ENCODE assay signal across 16 mouse cellular contexts in the genomic region with DNA sequence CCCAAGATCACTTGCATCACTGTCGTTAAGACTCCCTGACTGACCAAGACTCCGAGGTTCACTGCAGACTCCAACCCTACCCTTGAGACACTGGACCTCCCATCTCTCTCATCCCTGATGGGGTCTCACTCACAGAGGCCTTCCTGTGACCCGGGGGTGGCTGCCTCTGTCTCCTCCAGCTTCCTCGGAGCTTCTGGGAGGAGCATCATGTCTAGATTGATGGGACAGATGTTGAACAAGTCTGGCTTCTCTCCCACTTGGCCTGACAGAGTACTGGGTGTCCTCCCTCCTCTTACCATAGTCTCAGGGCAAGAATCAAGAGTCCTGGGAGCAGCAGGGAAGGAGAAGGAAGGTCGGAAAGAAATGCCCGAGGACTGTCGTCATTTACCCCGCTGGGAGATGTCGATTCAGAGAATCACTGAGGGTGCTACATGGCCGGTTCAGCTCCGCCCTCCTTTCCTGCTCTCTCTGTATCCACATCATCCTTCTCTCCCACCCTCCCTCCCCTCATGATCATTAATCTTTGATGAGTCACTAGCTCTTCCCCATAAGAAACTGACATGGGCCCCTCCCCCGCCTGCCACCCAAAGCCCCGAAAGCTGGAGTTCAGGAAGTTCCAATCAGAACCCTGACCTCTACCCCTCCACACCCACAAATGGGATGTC. TPM values are rescaled to one million over a fixed set of nuclear protein-coding genes. Genes with fewer than 3 reads are reported as not detected.
DNase-seq lines count a peak whose midpoint lies in the region; ATAC-seq and TF ChIP-seq lines count a peak whose summit lies in the region.
"Had no signal": no experiment of that assay in that cellular context is flagged by ENCODE, and none has a peak within 500 bp of the region (broad histone marks: within the 10 kb centered on the region; RNA-seq: fewer than 3 reads in every experiment).

No protein-coding gene starts in this region.

- no peaks in the 10 kb centered on the region for H3K9me3 ChIP-seq in kidney, embryonic 15.5 days (replicated peaks)
- H3K9me3 ChIP-seq in hindbrain, postnatal 0 days (ENCODE audit: low read length): no peaks in the 10 kb centered on the region
- H3K9me3 ChIP-seq: hindbrain, embryonic 13.5 days had no signal

- no peak for TF ChIP-seq CTCF in hindbrain, postnatal 0 days (IDR thresholded peaks at IDR 0.05; ENCODE audit: low read depth)

- ATAC-seq in kidney, embryonic 15.5 days (replicated peaks; ENCODE audit: low FRiP score): no peak
- ATAC-seq in hindbrain, postnatal 0 days: no peak

- H3K4me1 ChIP-seq in kidney, embryonic 15.5 days: peaks cover 21% of the 10 kb centered on the region
- H3K4me1 ChIP-seq in hindbrain, postnatal 0 days (ENCODE audit: insufficient read depth, low read length): no peaks in the 10 kb centered on the region

- 0 out of 2 replicates have a peak overlapping the region, but pooled peaks have one; percentile 1 for H3K4me2 ChIP-seq in kidney, embryonic 15.5 days
- no peak overlapping the region for H3K4me2 ChIP-seq in hindbrain, postnatal 0 days (ENCODE audit: low read depth, low read length)
- H3K4me2 ChIP-seq: hindbrain, embryonic 13.5 days had no signal

- no peak overlapping the region for H3K4me3 ChIP-seq in kidney, embryonic 15.5 days (replicated peaks)
- H3K4me3 ChIP-seq in hindbrain, postnatal 0 days (ENCODE audit: low read length): no peak overlapping the region
- H3K4me3 ChIP-seq: erythroblast, embryonic 14.5 days; hindbrain, embryonic 13.5 days had no signal

- WGBS in kidney, embryonic 15.5 days: 35% methylated on average over 13 of the region's 13 CpGs
- WGBS in hindbrain, postnatal 0 days: 75% methylated on average over 13 of the region's 13 CpGs

- H3K27ac ChIP-seq in kidney, embryonic 15.5 days: no peak overlapping the region
- no peak overlapping the region for H3K27ac ChIP-seq in hindbrain, postnatal 0 days
- H3K27ac ChIP-seq: hindbrain, embryonic 13.5 days; liver, embryonic 14.5 days had no signal

- H3K36me3 ChIP-seq in kidney, embryonic 15.5 days: no peaks in the 10 kb centered on the region
- H3K36me3 ChIP-seq in hindbrain, postnatal 0 days (ENCODE audit: insufficient read depth, low read length): no peaks in the 10 kb centered on the region
- H3K36me3 ChIP-seq: hindbrain, embryonic 13.5 days had no signal

- 0 out of 2 replicates have a peak, but pooled peaks cover 3% of the 10 kb centered on the region for H3K27me3 ChIP-seq in kidney, embryonic 15.5 days
- H3K27me3 ChIP-seq in hindbrain, postnatal 0 days (ENCODE audit: insufficient read depth, low read length): no peaks in the 10 kb centered on the region
- H3K27me3 ChIP-seq: hindbrain, embryonic 13.5 days had no signal

- no peak overlapping the region for H3K9ac ChIP-seq in kidney, embryonic 15.5 days
- H3K9ac ChIP-seq in hindbrain, postnatal 0 days (replicated peaks; ENCODE audit: low read length): no peak overlapping the region
- H3K9ac ChIP-seq: hindbrain, embryonic 13.5 days; liver, embryonic 14.5 days had no signal

- peak; percentile 15 for DNase-seq in adrenal gland, postnatal 25 days
- DNase-seq in adrenal gland, postnatal 10 days: no peak
- DNase-seq in kidney, adult 9 months: no peak
- DNase-seq in embryo, embryonic 10.5 days (ENCODE audit: low spot score): peak; percentile 29
- peak; percentile 30 for DNase-seq in lung, postnatal 14 days
- DNase-seq in hindbrain, postnatal 0 days (ENCODE audit: low spot score): no peak
- DNase-seq in right cerebral cortex, adult 2 months (ENCODE audit: low spot score in 2 of 2): no peak
- DNase-seq: cerebellum, adult 8-10 months; kidney, adult 11 months had no signal

RNA-seq across cellular contexts. Expression of a gene that starts 22.9 kb away (rescaled TPM):
- 8.6 and 9.7 TPM in 2 replicates for total RNA-seq in adrenal gland, postnatal 25 days (2021)
- 10 to 100 TPM in 1 of 2 experiments, 1 to 10 TPM in 1; 8.8 to 10.6 TPM for total RNA-seq in adrenal gland, postnatal 10 days (2021)
- polyA plus RNA-seq in kidney, embryonic 15.5 days (2015; fragmentation: Nextera tagmentation; extraction: Ambion mirVana): 63.7 and 69.1 TPM in 2 replicates
- total RNA-seq in hindbrain, postnatal 0 days (2014; rRNA removed): 16.9 and 22.0 TPM in 2 replicates
- 29.0 and 29.7 TPM in 2 replicates for polyA plus RNA-seq in hindbrain, postnatal 0 days (2015; fragmentation: Nextera tagmentation; extraction: Ambion mirVana)

RNA-seq across cellular contexts. Expression of a gene that starts 33.7 kb away (rescaled TPM):
- total RNA-seq in adrenal gland, postnatal 25 days (2021): 391 and 677 TPM in 2 replicates
- total RNA-seq in adrenal gland, postnatal 10 days (2021): 100 to 1,000 TPM; 218 to 374 TPM
- polyA plus RNA-seq in kidney, embryonic 15.5 days (2015; fragmentation: Nextera tagmentation; extraction: Ambion mirVana): 2.4 and 9.6 TPM in 2 replicates
- total RNA-seq in hindbrain, postnatal 0 days (2014; rRNA removed): 1.4 and 2.9 TPM in 2 replicates
- 1.3 and 1.6 TPM in 2 replicates for polyA plus RNA-seq in hindbrain, postnatal 0 days (2015; fragmentation: Nextera tagmentation; extraction: Ambion mirVana)
- total RNA-seq: megakaryocyte, adult 5-6 weeks; monocyte, adult 5-6 weeks; neutrophil, adult 5-6 weeks had no signal
- polyA plus RNA-seq: hindbrain, embryonic 13.5 days had no signal

Comparison
In these comparisons a context has a peak if more than half of its experiments do, and no peak if none do; other contexts are left out.
1. DNase-seq: peak in adrenal gland, postnatal 25 days (single experiment), embryo, embryonic 10.5 days (single experiment) and lung, postnatal 14 days (single experiment); none in adrenal gland, postnatal 10 days (single experiment), kidney, adult 9 months (single experiment), hindbrain, postnatal 0 days (single experiment) and right cerebral cortex, adult 2 months (0 of 2).
2. RNA of a gene that starts 33.7 kb away (total RNA-seq): 391 to 677 TPM in adrenal gland, postnatal 25 days and 218 to 374 TPM in adrenal gland, postnatal 10 days; 1.4 to 2.9 TPM in hindbrain, postnatal 0 days; every median in the first group is over 10 times any median in the second.